ENCODE assay signal across 9 mouse cellular contexts in genomic region chr12:86835899-86836298, GRCm38 (mm10). TPM values are rescaled to one million over a fixed set of nuclear protein-coding genes. Genes with fewer than 3 reads are reported as not detected.
A peak's percentile ranks its signal among the peaks of the same experiment; 100 is the strongest.
DNase-seq lines count a peak whose midpoint lies in the region; ATAC-seq and TF ChIP-seq lines count a peak whose summit lies in the region.
"Had no signal": no experiment of that assay in that cellular context is flagged by ENCODE, and none has a peak within 500 bp of the region (broad histone marks: within the 10 kb centered on the region; RNA-seq: fewer than 3 reads in every experiment).

No protein-coding gene starts in this region.

- no peak for TF ChIP-seq CTCF in kidney, postnatal 0 days (IDR thresholded peaks at IDR 0.05; ENCODE audit: low read depth)
- TF ChIP-seq CTCF in CH12.LX (conservative IDR thresholded peaks at IDR 0.05 in 1 of 2, IDR thresholded peaks at IDR 0.05 in 1 of 2; ENCODE audit: low read depth in 2 of 2, low read length in 2 of 2) = no peak

- peak overlapping the region; percentile 8; the same call in 1 of the 2 replicates for H3K4me2 ChIP-seq in kidney, postnatal 0 days (ENCODE audit: low read length)
- H3K4me2 ChIP-seq in CH12.LX (ENCODE audit: insufficient read depth, low read depth, poor library complexity, severe bottlenecking) = peak overlapping the region; percentile 4
- H3K4me2 ChIP-seq in liver, embryonic 12.5 days = peak overlapping the region; percentile 73

- H3K4me1 ChIP-seq in kidney, postnatal 0 days (replicated peaks; ENCODE audit: insufficient read depth, low read length) = peaks cover 29% of the 10 kb centered on the region
- H3K4me1 ChIP-seq in CH12.LX (ENCODE audit: control insufficient read depth in 1 of 2, insufficient read depth in 2 of 2) = peaks cover 11 to 55% of the 10 kb centered on the region in 2 experiments
- peaks cover 80% of the 10 kb centered on the region for H3K4me1 ChIP-seq in liver, embryonic 12.5 days

- in situ Hi-C loops in CH12.LX (cut with MboI; ENCODE audit: low pct_ligation_motif_present, low pct_unique_long_range_greater_than_20kb, low sequenced_read_pairs) = no loop called here

- TF ChIP-seq POLR2A in CH12.LX (IDR thresholded peaks at IDR 0.05; ENCODE audit: low read depth, low read length) = no peak

- no peaks in the 10 kb centered on the region for H3K9me3 ChIP-seq in kidney, postnatal 0 days (replicated peaks; ENCODE audit: low read length)
- no peaks in the 10 kb centered on the region for H3K9me3 ChIP-seq in CH12.LX (replicated peaks; ENCODE audit: low read length)
- no peaks in the 10 kb centered on the region for H3K9me3 ChIP-seq in liver, embryonic 12.5 days (replicated peaks)
- H3K9me3 ChIP-seq: embryonic facial prominence, embryonic 13.5 days had no signal

- no peak for TF ChIP-seq RAD21 in CH12.LX (IDR thresholded peaks at IDR 0.05; ENCODE audit: low read depth, low read length)

- DNase-seq in kidney, postnatal 0 days (ENCODE audit: low spot score) = no peak
- no peak for DNase-seq in kidney, adult 8-10 months
- DNase-seq in B cell, adult 2 months = peak; percentile 50 to 57
- DNase-seq in CH12.LX (ENCODE audit: extremely low read depth) = no peak
- no peak for DNase-seq in urinary bladder, postnatal 4 days (ENCODE audit: low spot score in 2 of 2)
- no peak for DNase-seq in adrenal gland, adult 8-10 months
- DNase-seq in retina, postnatal 1 day = no peak

- no peaks in the 10 kb centered on the region for H3K36me3 ChIP-seq in kidney, postnatal 0 days (ENCODE audit: insufficient read depth, low read length)
- H3K36me3 ChIP-seq in CH12.LX (replicated peaks in 1 of 2; ENCODE audit: control insufficient read depth in 1 of 2, insufficient read depth in 1 of 2, low read length in 1 of 2) = no peaks in the 10 kb centered on the region
- H3K36me3 ChIP-seq in liver, embryonic 12.5 days = no peaks in the 10 kb centered on the region
- H3K36me3 ChIP-seq: embryonic facial prominence, embryonic 13.5 days had no signal

- H3K27ac ChIP-seq in kidney, postnatal 0 days = peak overlapping the region; percentile 85; the same call in 1 of the 2 replicates
- no peak overlapping the region for H3K27ac ChIP-seq in CH12.LX (ENCODE audit: insufficient read depth, low read depth)
- H3K27ac ChIP-seq in liver, embryonic 12.5 days = peak overlapping the region; percentile 77

- no peaks in the 10 kb centered on the region for H3K27me3 ChIP-seq in kidney, postnatal 0 days (ENCODE audit: insufficient read depth, low read length)
- no peaks in the 10 kb centered on the region for H3K27me3 ChIP-seq in CH12.LX (replicated peaks)
- no peaks in the 10 kb centered on the region for H3K27me3 ChIP-seq in liver, embryonic 12.5 days (replicated peaks)
- H3K27me3 ChIP-seq: embryonic facial prominence, embryonic 13.5 days had no signal

- H3K79me2 ChIP-seq in CH12.LX (replicated peaks; ENCODE audit: control insufficient read depth, extremely low read depth, insufficient read depth, poor library complexity, severe bottlenecking) = no peaks in the 10 kb centered on the region

- no peak overlapping the region for H3K4me3 ChIP-seq in kidney, postnatal 0 days (replicated peaks; ENCODE audit: low read depth, low read length)
- H3K4me3 ChIP-seq in CH12.LX (replicated peaks in 1 of 3; ENCODE audit: low read depth in 2 of 3, low read length in 2 of 3, poor library complexity in 1 of 3) = no peak overlapping the region
- H3K4me3 ChIP-seq in liver, embryonic 12.5 days = no peak overlapping the region
- H3K4me3 ChIP-seq: embryonic facial prominence, embryonic 13.5 days had no signal

- H3K9ac ChIP-seq in kidney, postnatal 0 days (ENCODE audit: low read depth, low read length) = no peak overlapping the region
- H3K9ac ChIP-seq in CH12.LX (ENCODE audit: insufficient read depth, low read depth) = no peak overlapping the region
- H3K9ac ChIP-seq in liver, embryonic 12.5 days = no peak overlapping the region
- H3K9ac ChIP-seq: embryonic facial prominence, embryonic 13.5 days had no signal

- no peak for ATAC-seq in kidney, postnatal 0 days (replicated peaks; ENCODE audit: low FRiP score, low read depth)
- ATAC-seq in liver, embryonic 12.5 days = no peak

- no peak for TF ChIP-seq EP300 in CH12.LX (IDR thresholded peaks at IDR 0.05; ENCODE audit: low read length)

- dilution Hi-C loops in CH12.LX (cut with MboI; ENCODE audit: extremely low pct_ligation_motif_present, extremely low pct_unique_long_range_greater_than_20kb, low sequenced_read_pairs) = no loop called here

- 52% methylated on average over 3 of the region's 3 CpGs for WGBS in kidney, postnatal 0 days
- WGBS in liver, embryonic 12.5 days (ENCODE audit: insufficient replicate concordance) = 45% methylated on average over 3 of the region's 3 CpGs

TF ChIP-seq in CH12.LX, 34 proteins besides CTCF, POLR2A, EP300 and RAD21:
- TF ChIP-seq MYC (IDR thresholded peaks at IDR 0.05; ENCODE audit: low read depth, low read length) = no peak
- TF ChIP-seq SIN3A (IDR thresholded peaks at IDR 0.05; ENCODE audit: low read length) = no peak
- TF ChIP-seq USF1 (IDR thresholded peaks at IDR 0.05; ENCODE audit: low read depth, low read length) = no peak
- TF ChIP-seq NRF1 (IDR thresholded peaks at IDR 0.05; ENCODE audit: low read depth, low read length) = no peak
- no peak for TF ChIP-seq MAX (IDR thresholded peaks at IDR 0.05; ENCODE audit: low read length)
- TF ChIP-seq MAZ (IDR thresholded peaks at IDR 0.05; ENCODE audit: low read depth, low read length) = no peak
- TF ChIP-seq IRF4 (IDR thresholded peaks at IDR 0.05; ENCODE audit: low read depth, low read length) = no peak
- TF ChIP-seq HCFC1 (IDR thresholded peaks at IDR 0.05; ENCODE audit: low read depth, low read length) = no peak
- no peak for TF ChIP-seq UBTF (IDR thresholded peaks at IDR 0.05; ENCODE audit: low read depth, low read length)
- TF ChIP-seq SMC3 (IDR thresholded peaks at IDR 0.05; ENCODE audit: low read depth, low read length) = no peak
- TF ChIP-seq BHLHE40 (IDR thresholded peaks at IDR 0.05; ENCODE audit: low read depth, low read length) = no peak
- TF ChIP-seq PAX5 (IDR thresholded peaks at IDR 0.05; ENCODE audit: low read length) = no peak
- no peak for TF ChIP-seq MXI1 (IDR thresholded peaks at IDR 0.05; ENCODE audit: low read depth, low read length)
- TF ChIP-seq GABPA (IDR thresholded peaks at IDR 0.05; ENCODE audit: insufficient replicate concordance, low read depth, low read length) = no peak

RNA-seq across cellular contexts. Expression of gene Irf2bpl, which starts 48.7 kb away (rescaled TPM):
- 52.1 and 57.9 TPM in 2 replicates for polyA plus RNA-seq in kidney, postnatal 0 days (2015; fragmentation: Nextera tagmentation; extraction: Ambion mirVana)
- total RNA-seq in CH12.LX (2012; rRNA removed) = 19.6 and 21.4 TPM in 2 replicates
- total RNA-seq in CH12.LX (2014; rRNA removed) = 7.0 and 8.2 TPM in 2 replicates
- polyA plus RNA-seq in CH12.LX (2012; ENCODE audit: insufficient read length, low read depth) = 10.2 and 12.1 TPM in 2 replicates
- 6.7 and 7.7 TPM in 2 replicates for polyA plus RNA-seq in liver, embryonic 12.5 days (2016; fragmentation: Nextera tagmentation; extraction: Ambion mirVana)
- 10 to 100 TPM; 69.8 to 92.2 (median 82.8) TPM for total RNA-seq in adrenal gland, adult 8-10 months (2022)

Comparison
In these comparisons a context has a peak if more than half of its experiments do, and no peak if none do; other contexts are left out.
1. DNase-seq: peak in B cell, adult 2 months (2 of 2); none in kidney, postnatal 0 days (single experiment), kidney, adult 8-10 months (0 of 2), CH12.LX (single experiment), urinary bladder, postnatal 4 days (0 of 2), adrenal gland, adult 8-10 months (single experiment) and retina, postnatal 1 day (single experiment).
2. H3K4me2 ChIP-seq: peak in every context shown above with its lines; median percentile 73 in liver, embryonic 12.5 days; 8 in kidney, postnatal 0 days; 4 in CH12.LX.